Mouse (Mus musculus) brain, embryonic 14.5 days (tissue): Measurements from ENCODE around the gene Rxrb.
A peak's percentile ranks its signal among the peaks of the same experiment; 100 is the strongest.

Experiments used
- CTCF ChIP-seq: fragments of 200-500 bp; IDR thresholded peaks from 2 replicates; pipeline ENCODE4 v1.5.1; 2012; ENCODE audit warnings: inconsistent platforms, mild to moderate bottlenecking, moderate library complexity, borderline replicate concordance; ENCODE audit not compliant: insufficient read depth, insufficient read length; ENCODE audit errors: extremely low read depth
- POLR2A ChIP-seq: fragments of 200-500 bp; IDR thresholded peaks from 2 replicates; pipeline ENCODE4 v1.6.1; 2012; ENCODE audit warnings: mild to moderate bottlenecking, inconsistent platforms, borderline replicate concordance; ENCODE audit not compliant: poor library complexity, insufficient read depth, insufficient read length, severe bottlenecking; ENCODE audit errors: extremely low read depth

DNA sequence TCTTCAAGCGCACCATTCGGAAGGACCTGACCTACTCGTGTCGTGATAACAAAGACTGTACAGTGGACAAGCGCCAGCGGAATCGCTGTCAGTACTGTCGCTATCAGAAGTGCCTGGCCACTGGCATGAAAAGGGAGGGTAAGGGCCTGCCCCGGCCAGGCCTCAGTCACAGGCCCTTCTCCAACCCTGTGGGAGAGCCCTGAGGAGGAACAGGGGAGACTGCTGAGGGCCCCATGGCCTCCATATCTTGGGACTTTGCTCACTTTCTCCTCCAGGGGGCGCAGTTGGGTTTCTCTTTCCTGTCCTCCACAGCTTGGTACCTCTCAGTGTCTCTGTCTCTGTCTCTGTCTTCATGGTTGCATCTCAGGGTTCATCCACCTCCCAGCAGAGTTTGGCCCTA, 2.5 kb downstream of the Rxrb start:
- peak; percentile 73 for TF ChIP-seq CTCF
- no peak for TF ChIP-seq POLR2A
